Mouse (Mus musculus) splenic B cell, adult 2 months (primary cell): Measurements from ENCODE around the gene Uap1.

ENCODE experiments used
- DNase-seq: peaks from one replicate; pipeline ENCODE4 v3.0.0-alpha.2; 2011; ENCODE audit warnings: low read depth, low spot score
- H3K27me3 ChIP-seq: 2 replicates; pipeline ENCODE4 v1.6.1; 2012; ENCODE audit warnings: mild to moderate bottlenecking, low read length, moderate library complexity, mixed read lengths; ENCODE audit not compliant: control insufficient read depth, poor library complexity, insufficient read depth, severe bottlenecking
- H3K36me3 ChIP-seq: 2 replicates; pipeline ENCODE4 v1.6.1; 2012; ENCODE audit warnings: mild to moderate bottlenecking, low read length, moderate library complexity, mixed read lengths; ENCODE audit not compliant: control insufficient read depth, poor library complexity, insufficient read depth, severe bottlenecking

Gene Uap1

GRCm38 (mm10) chr1:170174814-170175332 lies at the start of gene Uap1:
Uap1 (minus strand) TSS chr1:170174957.
- no peaks in the 10 kb centered on the region for H3K36me3 ChIP-seq
- H3K27me3 ChIP-seq: no peaks in the 10 kb centered on the region
- DNase-seq: peak; percentile 100

- DNase-seq: no peak
- H3K27me3 ChIP-seq: no peaks in the 10 kb centered on the region
- H3K36me3 ChIP-seq: no peaks in the 10 kb centered on the region
These were observed 48.5 kb upstream of the Uap1 start for GRCm38 (mm10) chr1:170223276-170223675.

GRCm38 (mm10) chr1:170220351-170220750 lies 45.6 kb upstream of the Uap1 start:
- Histone ChIP-seq H3K36me3 (no peaks in the 10 kb centered on the region), H3K27me3 (no peaks in the 10 kb centered on the region)
- DNase-seq: no peak

- peak; percentile 73 for DNase-seq
- no peaks in the 10 kb centered on the region for H3K36me3 ChIP-seq
- no peaks in the 10 kb centered on the region for H3K27me3 ChIP-seq
These were observed 43.5 kb upstream of the Uap1 start for GRCm38 (mm10) chr1:170218091-170218884.

GRCm38 (mm10) chr1:170215590-170215989 lies 40.8 kb upstream of the Uap1 start:
- no peaks in the 10 kb centered on the region for H3K27me3 ChIP-seq
- no peak for DNase-seq
- H3K36me3 ChIP-seq: peaks cover 2% of the 10 kb centered on the region; the same call in 1 of the 2 replicates

- Histone ChIP-seq H3K36me3 (peaks cover 2% of the 10 kb centered on the region; the same call in 1 of the 2 replicates), H3K27me3 (no peaks in the 10 kb centered on the region; the same call in 1 of the 2 replicates)
- DNase-seq: peak; percentile 88
These were observed 40.2 kb upstream of the Uap1 start, which contains the start of gene Uhmk1 for GRCm38 (mm10) chr1:170214757-170215522. Uhmk1 (minus strand) TSS chr1:170215397.

- Histone ChIP-seq H3K27me3 (no peaks in the 10 kb centered on the region; the same call in 1 of the 2 replicates), H3K36me3 (peaks cover 2% of the 10 kb centered on the region; the same call in 1 of the 2 replicates)
- no peak for DNase-seq
These were observed 39.6 kb upstream of the Uap1 start for GRCm38 (mm10) chr1:170214383-170214756.

GRCm38 (mm10) chr1:170213181-170213879 lies 38.6 kb upstream of the Uap1 start:
- peak; percentile 64 for DNase-seq
- Histone ChIP-seq H3K27me3 (no peaks in the 10 kb centered on the region; the same call in 1 of the 2 replicates), H3K36me3 (peaks cover 2% of the 10 kb centered on the region; the same call in 1 of the 2 replicates)

- no peak for DNase-seq
- Histone ChIP-seq H3K36me3 (peaks cover 17% of the 10 kb centered on the region), H3K27me3 (no peaks in the 10 kb centered on the region; the same call in 1 of the 2 replicates)
These were observed 31.6 kb upstream of the Uap1 start for GRCm38 (mm10) chr1:170206395-170206794.

GRCm38 (mm10) chr1:170200379-170200778 lies 25.6 kb upstream of the Uap1 start:
- Histone ChIP-seq H3K36me3 (peaks cover 25% of the 10 kb centered on the region), H3K27me3 (no peaks in the 10 kb centered on the region)
- DNase-seq: peak; percentile 63

GRCm38 (mm10) chr1:170196211-170196610 lies 21.5 kb upstream of the Uap1 start:
- H3K27me3 ChIP-seq: no peaks in the 10 kb centered on the region
- H3K36me3 ChIP-seq: peaks cover 24% of the 10 kb centered on the region; the same call in 1 of the 2 replicates

GRCm38 (mm10) chr1:170191925-170192324 lies 17.2 kb upstream of the Uap1 start:
- Histone ChIP-seq H3K27me3 (no peaks in the 10 kb centered on the region), H3K36me3 (peaks cover 11% of the 10 kb centered on the region; the same call in 1 of the 2 replicates)
- DNase-seq: no peak

More at GRCm38 (mm10) chr1:170196211-170196610, 21.5 kb upstream of the Uap1 start:
- DNase-seq: no peak

- Histone ChIP-seq H3K36me3 (peaks cover 8% of the 10 kb centered on the region; the same call in 1 of the 2 replicates), H3K27me3 (no peaks in the 10 kb centered on the region)
- DNase-seq: no peak
These were observed 15.5 kb upstream of the Uap1 start for GRCm38 (mm10) chr1:170190225-170190624.

- Histone ChIP-seq H3K27me3 (no peaks in the 10 kb centered on the region), H3K36me3 (peaks cover 4% of the 10 kb centered on the region; the same call in 1 of the 2 replicates)
- DNase-seq: no peak
These were observed 13.8 kb upstream of the Uap1 start for GRCm38 (mm10) chr1:170188601-170189000.
